Mouse (Mus musculus) embryonic stem cell, embryonic (primary cell): ENCODE data around the gene Cdk2ap2.
"Not testable (repeated sequence)": the region's sequence is repeated elsewhere in the genome, so short reads cannot be mapped to it uniquely, and the experiment has no call there.

Experiments used
- CTCF ChIA-PET, 4 experiments: fragments of 300-600 bp in 2 of 4; fragments of 350-600 bp in 2 of 4; sonication (Branson Sonifier 250); formaldehyde crosslinking; loops; one replicate each; lab custom pipeline; 2022; ENCODE audit warnings: inconsistent platforms in 2 of 4; lab: Charles Lee
- POLR2A ChIA-PET, 4 experiments: fragments of 300-600 bp in 2 of 4; fragments of 350-600 bp in 2 of 4; sonication (Branson Sonifier 250); formaldehyde crosslinking; loops; one replicate each; lab custom pipeline; 2022; ENCODE audit warnings: antibody characterized with exemption in 4 of 4, inconsistent platforms in 1 of 4; lab: Charles Lee

Cdk2ap2 gene

DNA sequence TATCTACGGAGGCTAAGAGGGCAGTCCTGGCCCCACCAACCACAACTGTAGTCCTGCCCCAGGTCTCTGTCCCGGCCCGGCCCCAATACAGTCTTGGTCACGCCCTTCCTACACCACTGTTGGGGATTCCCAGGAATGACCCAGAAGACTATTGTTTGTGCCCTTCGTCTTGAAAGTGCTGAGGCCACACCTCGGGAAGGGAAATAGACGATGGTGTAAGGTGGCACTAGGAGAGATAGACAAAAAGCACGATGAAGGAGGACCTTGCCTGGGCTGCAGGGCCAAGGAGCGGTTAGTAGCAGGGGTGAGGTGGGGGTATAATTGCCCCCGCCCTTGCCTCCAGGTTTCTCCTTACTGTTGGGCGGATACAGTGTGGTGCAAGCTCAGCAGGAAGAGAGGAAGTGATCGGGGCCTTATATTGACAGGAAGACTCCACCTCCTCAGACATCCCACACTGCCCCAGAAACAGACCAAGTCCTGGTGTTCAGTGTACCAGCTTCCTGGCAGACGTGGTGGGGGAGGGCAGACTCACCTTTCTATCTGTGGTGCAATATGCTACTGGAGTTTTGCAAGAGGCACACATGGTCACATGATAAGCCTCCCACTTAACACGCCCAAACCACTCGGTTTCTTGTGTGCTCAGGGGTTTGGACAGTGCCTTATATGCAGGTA lies 37.8 kb upstream of the Cdk2ap2 start, which contains the start of gene Gstp3:
TSS of gene Gstp3 (minus strand) at position 501 of the 672 bp plus-strand sequence.
- ChIA-PET CTCF (interaction anchor here in 3 of 4 experiments (0.6 to 4.1 kb wide), 13 partner anchors 8 to 1312 kb away, joined by 3 to 36 read pairs (median 4); partner anchors contain the start of genes Cdk2ap2 (in 1 of the 3), Gstp2 (in 1 of the 3), Ppp1ca (in 1 of the 3) and Rps6kb2 (in 1 of the 3)), POLR2A (interaction anchor here in 3 of 4 experiments (0.6 to 6.4 kb wide), 34 partner anchors 9 to 179 kb away, joined by 3 to 109 read pairs (median 5); partner anchors contain the start of genes Gstp2 (in 3 of the 3), Acy3 (in 2 of the 3), Cdk2ap2 (in 2 of the 3) and Ndufv1 (in 2 of the 3))

DNA sequence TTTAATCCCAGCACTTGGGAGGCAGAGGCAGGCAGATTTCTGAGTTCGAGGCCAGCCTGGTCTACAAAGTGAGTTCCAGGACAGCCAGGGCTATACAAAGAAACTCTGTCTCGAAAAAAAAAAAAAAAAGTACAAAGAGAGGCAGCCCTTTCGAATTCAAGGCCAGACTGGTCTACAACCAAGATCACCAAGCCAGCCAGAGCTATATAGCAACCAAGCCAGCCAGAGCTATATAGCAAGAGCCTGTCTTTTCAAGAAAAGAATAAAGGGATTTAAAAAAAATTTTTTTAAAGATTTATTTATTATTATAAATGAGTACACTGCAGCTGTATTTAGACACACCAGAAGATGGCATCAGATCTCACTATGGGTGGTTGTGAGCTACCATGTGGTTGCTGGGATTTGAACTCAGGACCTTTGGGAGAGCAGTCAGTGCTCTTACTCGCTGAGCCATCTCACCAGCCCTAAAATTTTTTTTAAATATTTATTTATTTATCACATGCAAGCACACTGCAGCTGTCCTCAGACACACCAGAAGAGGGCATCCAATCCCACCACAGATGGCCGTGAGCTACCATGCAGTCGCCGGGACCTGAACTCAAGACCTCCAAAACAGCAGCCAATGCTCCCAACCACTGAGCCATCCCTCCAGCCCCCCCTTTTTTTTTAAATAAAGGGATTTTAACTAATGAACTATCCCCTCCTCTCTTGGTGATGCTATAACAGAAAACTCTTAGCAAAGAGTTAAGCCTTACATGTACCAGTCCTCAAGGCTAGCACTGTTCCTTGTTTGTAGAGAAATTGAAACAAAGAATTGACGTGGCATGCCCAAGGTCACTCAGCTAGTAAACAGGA lies 36.7 kb upstream of the Cdk2ap2 start:
- CTCF ChIA-PET: interaction anchor here in 2 of 4 experiments (0.6 to 1.6 kb wide), 5 partner anchors 8 to 766 kb away, joined by 3 to 7 read pairs (median 4); no protein-coding TSS in a partner anchor

DNA sequence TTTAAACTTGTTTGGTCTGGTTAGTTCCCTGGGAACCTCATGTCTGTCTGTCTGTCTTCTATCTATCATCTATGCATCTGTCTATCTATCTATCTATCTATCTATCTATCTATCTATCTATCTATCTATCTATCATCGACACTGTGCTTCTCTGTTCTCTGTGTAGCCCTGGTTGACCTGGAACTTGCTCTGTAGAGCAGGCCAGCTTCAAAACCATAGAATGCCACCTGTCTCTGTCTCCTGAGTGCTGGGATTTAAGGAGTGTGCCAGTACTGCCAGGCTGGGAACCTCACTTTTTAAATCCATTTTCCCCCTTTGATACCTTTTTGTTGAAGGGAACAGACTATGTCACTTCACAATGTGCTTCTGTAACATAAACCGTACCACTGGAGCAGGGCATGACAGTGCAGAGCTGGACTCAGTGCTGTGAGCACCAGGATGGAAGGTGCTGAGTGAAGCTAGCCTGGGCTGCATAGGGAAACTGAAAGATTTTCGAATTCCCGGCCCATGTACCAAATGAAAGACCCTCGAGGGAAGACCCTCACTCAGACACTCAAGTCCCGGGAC lies 36.0 kb upstream of the Cdk2ap2 start:
- ChIA-PET POLR2A (interaction anchor here in 2 of 4 experiments (1.1 to 6.3 kb wide), 5 partner anchors 9 to 36 kb away, joined by 3 to 109 read pairs (median 4); partner anchors contain the start of genes Gstp2 (in 2 of the 2) and Cdk2ap2 (in 1 of the 2)), CTCF (interaction anchor here in 3 of 4 experiments (0.6 to 1.6 kb wide), 6 partner anchors 9 to 767 kb away, joined by 3 to 7 read pairs (median 4); no protein-coding TSS in a partner anchor)

More for the DNA sequence above, 36.7 kb upstream of the Cdk2ap2 start:
- POLR2A ChIA-PET: interaction anchor here (0.7 to 6.4 kb wide), 15 partner anchors 8 to 375 kb away, joined by 3 to 109 read pairs (median 4); partner anchors contain the start of genes Gstp2 (in 2 of the 4), Acy3 (in 1 of the 4), Cdk2ap2 (in 1 of the 4) and Gstp1 (in 1 of the 4)

DNA sequence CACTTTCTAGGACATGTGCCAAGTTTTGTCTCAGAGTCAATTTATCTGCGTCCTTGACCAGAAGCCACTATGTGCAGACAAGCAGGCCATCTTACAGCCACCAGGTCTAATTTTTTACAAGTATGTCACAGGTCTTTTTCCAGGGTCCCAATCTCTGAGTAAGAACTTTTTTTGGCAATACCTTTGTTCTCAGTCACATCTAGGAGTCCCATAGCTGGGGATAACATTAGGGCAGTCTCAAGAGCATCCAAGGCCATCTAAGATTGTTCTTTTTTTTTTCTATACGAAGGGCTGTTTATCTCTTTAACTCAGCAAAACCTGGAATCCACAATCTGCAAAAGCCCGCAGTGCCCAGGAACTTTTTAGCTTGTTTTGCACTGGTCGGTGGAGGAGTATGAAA lies 33.6 kb upstream of the Cdk2ap2 start:
- POLR2A ChIA-PET, CTCF ChIA-PET: not testable (repeated sequence)

DNA sequence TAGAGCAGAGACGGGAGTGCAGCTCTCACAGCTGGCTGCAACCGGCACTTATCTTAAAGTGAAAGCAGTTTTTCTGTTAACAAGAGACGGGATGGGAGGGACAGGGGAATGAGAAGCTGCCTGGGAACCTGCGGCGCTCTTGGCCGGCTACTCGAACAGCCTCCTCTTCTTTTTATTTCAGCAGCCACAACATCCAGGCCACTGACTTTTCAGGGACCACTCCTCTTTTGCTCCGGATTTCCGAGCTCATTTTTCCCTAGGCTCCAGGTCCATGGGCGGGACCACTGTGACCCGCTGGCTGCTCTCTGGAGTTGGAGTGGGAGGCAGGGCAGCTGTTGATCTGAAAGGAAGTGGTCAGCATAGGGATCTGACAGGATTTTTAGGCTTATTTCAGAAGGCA lies 32.5 kb upstream of the Cdk2ap2 start:
- POLR2A ChIA-PET: not testable (repeated sequence)

DNA sequence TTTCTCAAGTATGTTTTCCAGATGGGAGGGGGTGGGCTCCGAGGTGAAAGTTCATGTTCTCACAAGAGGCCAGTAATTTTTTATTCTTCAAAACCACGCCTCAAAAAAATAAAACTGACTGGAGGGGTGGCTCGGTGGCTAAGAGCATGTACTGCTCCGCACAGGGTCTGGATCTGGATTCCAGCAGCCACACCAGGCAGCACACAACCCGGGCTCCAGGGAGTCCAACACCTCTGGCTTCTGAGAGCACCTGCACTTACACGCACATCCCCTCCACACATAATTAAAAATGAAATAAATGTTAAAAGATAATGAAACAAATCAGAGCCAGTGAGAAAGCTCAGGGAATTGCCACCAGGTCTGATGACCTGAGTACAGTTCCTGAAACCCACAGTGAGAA lies 30.7 kb upstream of the Cdk2ap2 start:
- CTCF ChIA-PET: no interaction called here
- POLR2A ChIA-PET: no interaction called here

More for the DNA sequence above, 32.5 kb upstream of the Cdk2ap2 start:
- CTCF ChIA-PET: not testable (repeated sequence)

DNA sequence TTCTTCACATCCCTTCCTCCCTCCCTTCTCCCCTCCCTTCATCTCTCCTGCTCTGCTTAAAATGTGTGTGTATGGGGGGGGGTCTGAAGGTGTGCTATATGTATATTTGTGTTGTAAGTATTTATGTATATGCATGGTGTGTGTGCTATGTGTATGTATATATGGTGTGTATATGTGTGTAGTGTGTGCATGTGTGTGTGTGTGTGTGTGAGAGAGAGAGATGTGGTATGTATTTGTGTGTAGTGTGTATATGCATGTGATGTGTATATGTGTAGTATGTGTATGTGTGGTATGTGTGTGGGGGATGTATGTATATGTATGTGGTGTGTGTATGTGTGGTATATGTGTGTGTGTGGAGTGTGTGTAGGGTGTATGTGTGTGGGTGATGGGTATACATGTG lies 30.1 kb upstream of the Cdk2ap2 start:
- ChIA-PET POLR2A (interaction anchor here in 2 of 4 experiments (1.5 to 2.7 kb wide), 3 partner anchors 10 to 24 kb away, joined by 4 to 13 read pairs (median 8); no protein-coding TSS in a partner anchor), CTCF (interaction anchor here in 1 of 4 experiments (1.2 kb wide), 1 partner anchor 8 kb away, joined by 3 read pairs; no protein-coding TSS in a partner anchor)

DNA sequence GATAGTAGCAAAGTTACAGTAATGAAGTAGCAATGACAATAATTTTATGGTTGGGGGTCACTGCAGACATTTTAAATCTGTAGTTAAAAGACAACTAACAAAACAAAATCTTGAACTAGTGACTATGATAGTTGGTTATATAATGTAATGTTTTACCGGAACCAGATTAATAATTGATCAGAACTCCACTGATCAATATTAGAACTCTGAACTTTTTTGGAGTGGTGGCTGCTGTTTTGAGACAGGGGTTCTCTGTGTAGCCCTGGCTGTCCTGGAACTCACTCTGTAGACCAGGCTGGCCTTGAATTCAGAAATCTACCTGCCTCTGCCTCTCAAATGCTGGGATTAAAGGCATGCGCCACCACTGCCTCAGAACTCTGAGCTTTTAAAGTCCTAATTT lies 28.7 kb upstream of the Cdk2ap2 start:
- CTCF ChIA-PET: interaction anchor here in 2 of 4 experiments (0.9 to 2.2 kb wide), 4 partner anchors 10 to 16 kb away, joined by 3 to 6 read pairs (median 4); no protein-coding TSS in a partner anchor
- POLR2A ChIA-PET: interaction anchor here in 3 of 4 experiments (0.9 to 2.7 kb wide), 13 partner anchors 9 to 162 kb away, joined by 3 to 13 read pairs (median 4); partner anchors contain the start of genes Cabp2 (in 1 of the 3), Cdk2ap2 (in 1 of the 3), Gstp3 (in 1 of the 3) and Rad9a (in 1 of the 3)

DNA sequence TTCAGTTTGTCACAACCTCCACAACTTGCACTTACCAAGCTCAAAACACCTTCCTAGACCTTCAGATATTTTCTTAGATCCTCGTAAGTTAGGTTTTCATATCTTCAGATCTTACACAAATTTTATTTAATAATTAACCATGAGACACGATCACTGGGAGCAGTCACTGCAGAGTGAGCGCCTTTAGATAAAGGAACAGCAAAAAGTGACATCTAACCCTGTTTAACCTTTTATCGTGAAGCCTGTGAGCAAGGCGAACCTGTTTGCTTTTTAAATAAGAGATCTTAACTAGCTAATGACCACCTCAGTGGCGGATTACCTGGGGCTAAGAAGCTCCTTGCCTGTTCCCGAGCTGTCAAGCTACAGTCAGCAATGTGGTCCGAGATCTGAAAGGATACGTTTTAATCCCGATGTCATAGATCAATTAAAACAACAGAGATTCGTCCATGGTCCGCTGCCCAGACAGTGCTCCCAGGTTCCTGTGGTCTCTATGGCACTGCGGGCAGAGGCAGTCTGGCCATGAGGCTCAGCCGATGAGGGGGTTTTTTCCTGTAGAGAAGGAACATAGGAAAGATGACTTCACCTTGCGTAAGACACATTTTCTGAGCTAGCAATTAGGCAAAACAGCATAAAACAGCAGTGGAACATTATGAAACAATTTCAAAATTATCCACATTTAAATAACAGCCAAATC lies 28.1 kb upstream of the Cdk2ap2 start:
- CTCF ChIA-PET: interaction anchor here in 2 of 4 experiments (0.9 to 2.2 kb wide), 3 partner anchors 12 to 17 kb away, joined by 3 to 6 read pairs (median 5); no protein-coding TSS in a partner anchor
- POLR2A ChIA-PET: interaction anchor here in 2 of 4 experiments (0.9 to 2.7 kb wide), 9 partner anchors 9 to 133 kb away, joined by 3 to 13 read pairs (median 5); partner anchors contain the start of genes Cabp2 (in 1 of the 2), Cdk2ap2 (in 1 of the 2), Gstp3 (in 1 of the 2) and Rad9a (in 1 of the 2)

DNA sequence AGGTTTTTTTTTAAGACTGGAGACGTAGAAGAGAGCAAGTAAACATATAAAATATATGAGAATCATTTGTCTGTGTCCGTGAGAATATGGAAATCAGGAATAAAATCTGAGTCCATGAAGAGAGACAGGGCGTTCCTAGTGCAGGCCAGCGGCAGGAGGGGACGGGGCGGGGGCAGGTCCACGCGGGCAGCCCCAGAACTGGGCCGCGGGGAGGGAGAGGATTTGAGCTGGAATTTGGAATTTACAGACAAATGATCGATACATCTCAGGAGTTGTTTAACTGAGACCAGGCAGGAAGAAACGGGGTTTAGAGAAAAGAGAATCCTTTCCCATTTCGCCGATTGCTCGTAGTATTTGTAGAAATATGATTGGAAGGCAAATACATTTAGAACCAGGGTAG lies 26.7 kb upstream of the Cdk2ap2 start:
- CTCF ChIA-PET: no interaction called here
- POLR2A ChIA-PET: interaction anchor here in 2 of 4 experiments (0.7 to 1.2 kb wide), 4 partner anchors 10 to 57 kb away, joined by 3 to 4 read pairs (median 4); partner anchors contain the start of genes Cdk2ap2 (in 1 of the 2) and Ndufv1 (in 1 of the 2)

DNA sequence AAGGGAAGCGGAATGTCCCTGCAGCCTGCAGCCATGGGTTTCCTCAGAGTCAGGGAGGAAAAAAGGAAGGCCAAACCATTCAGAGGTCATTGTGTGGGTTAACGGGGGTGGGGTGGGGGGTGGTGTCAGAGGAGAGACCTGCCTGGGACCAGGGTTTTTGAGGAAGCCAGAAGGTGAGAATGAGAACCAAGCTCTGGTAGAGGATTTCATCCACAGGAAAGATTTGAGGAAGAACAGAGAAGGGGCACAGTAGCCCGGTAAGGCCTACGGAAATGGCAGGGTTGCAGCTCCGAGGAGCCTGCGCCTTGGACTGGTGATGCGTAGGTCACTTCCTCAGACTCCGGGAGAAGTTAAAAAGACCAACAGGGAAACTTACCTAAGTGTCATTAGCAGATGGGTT lies 26.2 kb upstream of the Cdk2ap2 start:
- POLR2A ChIA-PET: interaction anchor here in 2 of 4 experiments (0.7 to 1.2 kb wide), 4 partner anchors 10 to 58 kb away, joined by 3 to 4 read pairs (median 4); partner anchors contain the start of genes Cdk2ap2 (in 1 of the 2) and Ndufv1 (in 1 of the 2)
- CTCF ChIA-PET: no interaction called here

DNA sequence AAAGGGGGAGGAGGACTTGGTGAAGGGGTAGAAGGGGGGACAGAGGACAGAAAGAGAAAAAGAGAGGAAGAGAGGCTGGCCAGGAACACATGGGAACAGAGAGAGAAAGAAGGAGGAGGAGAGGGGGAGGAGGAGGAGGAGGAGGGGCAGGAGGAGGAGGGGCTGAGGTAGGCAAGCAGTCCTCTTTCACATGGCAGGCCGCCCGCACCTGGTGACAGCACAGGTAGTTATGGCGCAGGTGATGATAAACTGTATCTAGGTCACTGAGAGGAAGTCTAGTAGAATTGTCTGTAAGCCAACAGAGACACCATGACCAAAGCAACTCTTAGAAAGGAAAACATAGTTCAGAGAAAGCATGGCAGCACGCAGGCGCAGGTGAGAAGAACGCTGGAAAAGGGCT lies 25.6 kb upstream of the Cdk2ap2 start:
- ChIA-PET CTCF (no interaction called here), POLR2A (interaction anchor here in 1 of 4 experiments (1.1 kb wide), 1 partner anchor 25 kb away, joined by 4 read pairs; the partner anchor contains the start of gene Cdk2ap2)

DNA sequence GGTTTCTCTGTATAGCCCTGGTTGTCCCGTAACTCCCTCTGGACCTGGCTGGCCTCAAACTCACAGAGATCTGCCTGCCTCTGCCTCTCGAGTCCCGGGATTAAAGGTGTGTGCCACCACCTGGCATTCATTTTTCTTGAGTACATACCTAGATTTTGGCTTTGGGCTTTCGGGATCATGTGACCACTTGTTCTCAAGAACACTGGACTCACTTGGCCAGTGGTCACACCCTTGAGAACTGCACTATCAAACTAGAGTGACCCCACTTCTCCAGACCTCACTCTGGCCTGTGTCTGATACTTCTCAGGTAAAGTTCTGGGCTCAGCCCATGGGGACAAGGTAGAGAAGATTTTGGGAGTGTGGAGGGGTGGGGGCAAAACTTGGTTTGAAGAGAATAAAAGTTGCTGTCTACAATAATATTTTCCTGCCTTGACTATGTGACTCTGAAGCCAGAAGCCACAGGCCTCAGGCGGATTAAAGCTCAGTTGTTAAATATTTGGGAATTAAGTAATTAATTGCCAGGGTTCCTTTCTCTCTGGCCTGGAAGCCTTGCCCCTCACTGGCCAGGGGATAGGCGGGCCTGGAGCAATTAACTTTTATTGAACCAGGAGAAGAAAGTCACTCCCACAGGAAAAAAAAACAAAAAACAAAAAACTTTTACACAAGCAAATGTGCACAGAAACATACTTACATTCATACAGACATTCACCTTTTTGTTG lies 24.1 kb upstream of the Cdk2ap2 start:
- ChIA-PET POLR2A (interaction anchor here in 3 of 4 experiments (0.8 to 1.8 kb wide), 4 partner anchors 15 to 156 kb away, joined by 3 to 7 read pairs (median 3); partner anchors contain the start of genes Gm49405 (in 1 of the 3) and Nudt8 (in 1 of the 3)), CTCF (interaction anchor here in 1 of 4 experiments (0.7 kb wide), 1 partner anchor 22 kb away, joined by 4 read pairs; no protein-coding TSS in a partner anchor)

DNA sequence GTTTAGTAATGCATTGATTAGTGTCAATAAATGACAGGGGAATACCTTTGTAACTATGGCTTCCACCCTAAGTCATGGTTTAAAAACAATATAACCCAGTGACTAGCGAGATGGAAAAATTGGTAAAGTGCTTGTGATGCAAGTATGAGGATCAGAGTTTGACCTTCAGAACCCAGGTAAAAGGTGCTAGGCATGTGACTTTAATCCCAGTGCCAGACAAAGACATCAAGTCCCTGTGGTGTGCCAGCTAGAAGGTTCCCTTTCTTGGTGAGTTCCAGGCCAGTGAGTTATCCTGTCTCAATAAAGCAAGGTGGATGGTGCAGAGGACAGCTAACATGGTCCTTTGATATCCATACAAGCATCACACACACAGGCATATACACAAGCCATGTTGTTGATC lies 21.5 kb upstream of the Cdk2ap2 start:
- ChIA-PET POLR2A (no interaction called here), CTCF (no interaction called here)

DNA sequence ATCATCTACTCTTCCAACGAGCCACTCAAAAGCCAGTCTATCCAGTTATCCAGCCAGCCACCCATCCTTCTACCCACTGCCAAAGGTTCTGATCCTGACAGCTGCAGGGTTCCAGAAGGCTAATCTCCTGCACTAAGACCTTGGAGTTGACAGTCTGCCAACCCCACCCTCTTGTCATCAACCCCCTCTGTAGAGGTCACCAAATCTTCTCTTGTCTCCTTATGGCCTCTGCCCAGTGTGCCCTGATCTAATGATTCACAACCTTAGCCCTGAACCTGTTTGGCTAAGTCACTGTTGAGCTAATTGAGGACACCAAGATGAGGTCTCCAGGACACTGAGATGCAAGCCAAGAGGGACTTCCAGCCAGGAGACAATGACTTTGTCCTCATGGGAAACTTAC lies 17.4 kb upstream of the Cdk2ap2 start:
- ChIA-PET POLR2A (interaction anchor here in 2 of 4 experiments (1.0 to 1.5 kb wide), 3 partner anchors 14 to 28 kb away, joined by 3 read pairs; partner anchors contain the start of gene Cdk2ap2 (in 1 of the 2)), CTCF (interaction anchor here in 1 of 4 experiments (0.6 kb wide), 1 partner anchor 107 kb away, joined by 3 read pairs; the partner anchor contains the start of gene Aldh3b2)
